Mouse (Mus musculus): ENCODE results near the gene Tex19.1.
"Not testable (repeated sequence)": the region's sequence is repeated elsewhere in the genome, so short reads cannot be mapped to it uniquely, and the experiment has no call there.

The Tex19.1 gene

DNA sequence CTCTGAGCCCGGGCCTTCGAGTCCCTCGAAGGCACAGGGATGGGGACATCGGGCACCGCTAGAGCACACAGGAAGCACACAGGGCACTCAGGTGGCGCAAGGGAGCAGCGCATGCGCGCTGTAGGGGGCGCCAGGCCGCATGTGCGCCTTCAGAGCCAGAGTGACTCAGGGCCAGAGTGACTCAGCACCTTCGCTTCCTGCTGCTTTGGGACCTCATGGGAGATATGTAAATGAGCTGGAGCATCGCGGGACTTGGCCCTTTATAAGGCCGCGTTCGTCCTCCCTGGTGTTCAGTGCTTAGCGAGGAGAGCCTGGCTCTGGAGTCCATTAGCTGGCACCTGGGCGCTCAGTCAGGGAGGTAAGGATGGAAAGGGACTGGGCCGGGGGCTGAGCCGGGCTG, at the start of gene Tex19.1:
Gene Tex19.1, plus strand, starts transcription at position 279 of the 400 bp plus-strand sequence.
- DNase-seq (ENCODE audit: low spot score): no peak

DNA sequence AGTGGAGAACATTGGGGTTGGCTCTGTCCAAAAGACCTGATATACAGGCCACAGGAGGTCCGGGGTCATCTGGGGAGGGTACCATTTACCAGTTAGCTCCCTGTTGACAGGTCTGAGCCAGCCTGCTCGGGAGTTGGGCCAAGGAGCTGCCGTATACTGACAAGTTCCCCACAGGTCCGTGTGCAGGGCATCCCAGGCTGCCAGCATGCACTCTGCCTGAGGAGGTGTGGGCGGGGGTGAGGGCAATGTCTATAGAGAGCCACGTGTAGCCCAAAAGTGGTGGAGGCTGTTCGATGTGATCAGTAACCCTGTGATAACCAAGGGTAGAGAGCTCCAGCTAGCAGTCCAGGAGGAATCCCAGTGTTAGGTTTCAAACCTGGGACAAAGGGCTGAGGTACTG, 46.2 kb upstream of the Tex19.1 start:
- no peak for DNase-seq (ENCODE audit: low spot score)

DNA sequence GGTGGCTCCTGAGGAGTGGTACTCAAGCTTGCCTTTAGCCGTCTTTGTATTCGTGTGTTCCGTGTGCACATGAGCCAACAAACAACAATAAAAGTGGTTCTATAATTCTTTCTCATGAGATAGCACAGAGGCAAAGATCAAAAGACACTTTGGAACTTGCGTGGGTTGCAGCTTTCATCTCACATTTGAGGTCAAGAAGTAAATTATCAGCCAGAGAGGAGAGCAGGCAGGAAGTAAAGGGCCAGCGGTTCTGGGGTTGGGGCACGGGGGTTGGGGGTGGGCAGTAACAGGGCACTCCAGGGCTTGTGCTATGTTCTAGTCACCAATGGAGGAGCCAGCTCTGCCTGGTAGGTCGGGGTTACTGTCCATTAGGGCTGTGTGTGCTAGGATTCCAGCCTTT, 45.3 kb upstream of the Tex19.1 start:
- DNase-seq (ENCODE audit: low spot score): no peak

DNA sequence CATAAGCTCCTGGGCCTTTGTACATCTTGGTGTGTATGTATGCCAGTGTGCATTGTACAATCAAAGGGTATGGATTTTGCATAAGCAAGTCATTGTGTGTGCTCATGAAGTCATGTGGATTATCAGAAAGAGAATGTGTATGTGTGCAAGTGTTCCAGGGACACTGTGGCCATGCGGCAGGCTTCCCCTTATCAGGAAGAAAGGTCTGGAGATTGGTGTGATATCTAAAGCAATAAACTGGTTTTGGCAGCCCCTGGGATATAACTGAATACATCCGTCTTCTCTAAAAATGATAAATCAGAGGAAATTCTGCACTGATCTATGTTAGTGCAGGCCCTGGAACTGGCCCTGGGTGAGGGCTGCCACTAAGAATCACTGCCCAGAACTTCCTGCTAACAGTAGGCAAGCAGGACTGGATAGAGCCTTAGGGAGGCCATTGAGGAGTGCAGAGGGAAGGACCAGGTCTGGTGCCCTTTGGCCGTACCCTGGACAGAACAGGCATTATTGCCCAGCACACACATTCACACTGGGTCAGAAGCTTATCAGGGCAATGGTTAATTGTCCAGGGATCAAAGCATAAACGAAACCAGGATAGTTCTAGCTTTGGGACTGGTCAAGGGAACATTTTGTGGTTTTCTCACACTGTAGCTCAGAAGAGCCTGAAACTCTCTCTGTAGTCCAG, 44.7 kb upstream of the Tex19.1 start:
- no peak for DNase-seq (ENCODE audit: low spot score)

DNA sequence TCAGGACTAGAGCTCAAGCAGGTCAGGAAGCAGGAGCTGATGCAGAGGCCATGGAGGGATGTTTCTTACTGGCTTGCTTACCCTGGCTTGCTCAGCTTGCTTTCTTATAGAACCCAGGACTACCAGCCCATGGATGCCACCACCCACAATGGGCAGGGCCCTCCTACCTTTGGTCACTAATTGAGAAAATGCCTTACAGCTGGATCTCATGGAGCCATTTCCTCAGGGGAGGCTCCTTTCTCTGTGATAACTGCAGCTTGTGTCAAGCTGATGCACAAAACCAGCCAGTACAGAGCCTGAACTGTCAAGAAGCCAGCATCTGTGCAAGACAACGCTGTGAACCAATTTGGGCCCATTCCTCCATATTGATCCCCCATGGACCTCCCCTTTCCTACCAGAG, 38.7 kb upstream of the Tex19.1 start:
- DNase-seq (ENCODE audit: low spot score): not testable (repeated sequence)

DNA sequence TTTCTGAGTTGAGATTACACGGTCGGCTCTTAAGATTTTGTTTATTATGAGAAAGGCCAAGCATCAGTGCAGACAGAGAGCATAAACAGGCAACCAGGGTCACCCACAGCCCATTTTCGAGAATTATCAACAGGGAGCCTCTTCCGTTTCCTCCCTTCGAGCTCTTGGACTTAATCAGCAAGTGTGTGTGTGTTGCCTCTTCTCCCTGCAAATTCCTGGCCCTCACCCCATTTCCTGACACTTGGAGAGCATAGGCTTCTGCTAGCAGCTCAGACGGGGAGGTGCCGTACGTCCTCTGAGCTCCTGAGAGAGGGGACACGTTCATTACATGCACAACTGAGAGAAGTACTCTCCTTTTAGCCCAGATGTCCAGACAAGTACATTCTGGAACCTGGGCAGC, 37.9 kb upstream of the Tex19.1 start:
- DNase-seq (ENCODE audit: low spot score): no peak

DNA sequence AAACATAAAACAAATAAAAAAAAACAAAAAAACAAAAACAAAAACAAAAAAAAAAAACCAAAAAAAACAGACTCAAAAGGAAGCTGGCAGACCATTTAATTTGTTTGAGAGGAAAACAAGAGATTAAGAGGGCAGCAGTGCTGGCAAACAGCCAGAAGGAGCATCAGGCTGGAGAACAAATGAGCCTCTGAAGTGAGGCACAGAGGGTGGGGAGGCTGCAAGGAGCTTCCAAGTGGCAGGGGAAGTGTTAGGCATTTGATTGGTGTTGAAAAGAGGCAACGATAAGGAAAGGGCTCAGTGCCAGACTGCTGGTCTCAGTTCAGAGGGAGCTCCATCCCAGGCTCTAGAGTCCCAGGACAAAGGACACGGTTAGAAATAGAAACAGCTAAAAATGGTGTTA, 36.0 kb upstream of the Tex19.1 start:
- DNase-seq (ENCODE audit: low spot score): no peak

DNA sequence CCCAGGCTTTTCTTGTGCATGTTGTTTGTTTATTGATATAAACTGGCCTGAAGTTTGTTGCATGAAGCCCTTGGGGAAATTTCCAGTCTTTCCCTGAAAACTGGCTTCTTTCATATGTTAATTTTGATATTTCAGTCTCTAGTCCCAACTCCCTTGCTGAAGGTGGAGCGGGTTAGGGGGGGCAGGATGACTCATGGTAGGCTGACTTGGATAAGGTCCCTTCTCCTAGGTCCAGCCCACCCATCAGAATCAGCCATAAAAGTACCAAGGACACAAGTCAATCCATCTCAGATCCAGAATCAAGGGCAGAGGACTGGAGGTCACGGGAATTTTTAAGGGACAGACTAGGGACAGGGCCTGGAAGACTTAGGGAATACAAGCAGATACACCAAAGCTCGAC, 34.9 kb upstream of the Tex19.1 start:
- DNase-seq (ENCODE audit: low spot score): no peak

DNA sequence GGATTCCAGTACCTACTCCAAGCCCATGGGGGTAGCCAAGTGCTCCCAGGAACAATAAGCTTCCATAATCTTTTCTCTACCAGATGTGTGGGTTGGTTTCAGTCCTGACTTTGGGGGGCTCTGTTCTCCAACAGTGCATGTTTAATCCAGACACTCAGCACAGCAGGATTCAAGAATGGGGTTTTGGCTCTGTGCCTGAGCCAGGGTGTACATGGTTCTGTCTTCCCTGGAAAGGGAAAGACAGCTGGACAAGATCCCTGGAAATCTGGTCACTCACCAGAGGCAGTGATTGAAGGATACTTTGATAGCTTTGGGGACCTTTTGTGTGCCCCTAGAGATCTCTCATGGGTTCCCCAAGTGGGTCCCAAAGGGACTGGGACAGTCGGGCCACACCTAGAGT, 34.3 kb upstream of the Tex19.1 start:
- no peak for DNase-seq (ENCODE audit: low spot score)

DNA sequence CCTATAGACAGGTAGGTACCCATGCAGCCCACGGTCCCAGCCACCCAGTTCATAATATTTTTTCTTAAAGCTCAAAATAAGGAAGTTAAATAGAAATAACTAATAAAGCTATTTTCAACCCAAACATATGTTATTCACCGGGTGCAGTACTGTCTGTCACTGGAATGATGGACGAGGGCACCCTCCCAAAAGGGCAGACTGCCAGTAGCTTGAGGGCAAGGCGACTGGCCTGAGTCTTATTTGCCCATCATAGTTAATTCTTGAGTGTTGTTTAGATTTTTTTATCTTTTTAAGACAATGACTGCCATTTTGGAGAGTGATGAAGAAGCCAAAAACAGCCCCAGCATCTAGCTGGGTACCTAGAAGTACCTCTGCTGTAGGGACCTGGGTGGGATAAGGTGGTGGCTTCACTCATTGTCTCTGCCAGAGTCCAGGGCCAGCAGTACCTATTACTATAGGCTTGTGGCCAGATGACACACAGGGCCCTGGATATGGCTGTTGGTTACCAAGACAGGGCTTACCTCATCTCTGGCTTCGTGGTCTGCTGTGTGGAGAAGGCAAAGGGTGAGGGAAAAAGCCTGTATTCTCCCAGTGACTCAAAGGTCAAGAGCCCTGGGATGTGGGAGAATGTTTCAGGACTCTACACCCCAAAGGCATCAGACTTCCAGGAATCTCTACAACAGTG, 33.7 kb upstream of the Tex19.1 start:
- DNase-seq (ENCODE audit: low spot score): no peak

DNA sequence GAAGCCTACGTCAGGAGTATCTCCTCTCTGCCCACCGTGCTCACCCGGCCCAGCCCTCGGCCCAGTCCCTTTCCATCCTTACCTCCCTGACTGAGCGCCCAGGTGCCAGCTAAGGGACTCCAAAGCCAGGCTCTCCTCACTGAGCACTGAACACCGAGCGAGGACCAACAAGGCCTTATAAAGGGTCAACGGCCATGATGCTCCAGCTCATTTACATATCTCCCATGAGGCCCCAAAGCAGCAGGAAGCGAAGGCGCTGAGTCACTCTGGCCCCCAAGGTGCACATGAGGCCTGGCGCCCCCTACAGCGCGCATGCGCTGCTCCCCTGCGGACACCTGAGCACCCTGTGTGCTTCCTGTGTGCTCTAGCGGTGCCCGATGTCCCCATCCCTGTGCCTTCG, 27.8 kb upstream of the Tex19.1 start:
- no peak for DNase-seq (ENCODE audit: low spot score)

DNA sequence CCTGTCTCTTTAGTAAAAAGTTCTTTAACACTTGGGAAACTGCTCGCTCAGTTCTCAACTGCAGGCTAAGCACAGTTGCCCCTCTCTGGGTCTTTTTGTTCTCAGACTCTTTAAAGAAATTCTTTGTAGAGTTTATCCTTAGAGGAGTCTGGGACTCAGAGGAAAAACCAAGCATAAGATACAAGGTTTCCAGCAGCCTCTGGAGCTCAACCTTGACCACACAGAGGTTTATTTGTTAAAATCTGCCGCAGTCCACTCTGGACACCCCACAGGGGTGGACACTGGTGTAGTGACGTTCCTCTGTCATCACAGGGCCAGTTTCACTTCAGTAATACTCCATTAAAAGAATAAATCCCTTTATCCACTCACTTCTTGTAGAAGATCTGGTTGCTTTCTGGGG, 27.4 kb upstream of the Tex19.1 start, which contains the start of gene Tex19.2:
Gene Tex19.2, minus strand, starts transcription at position 101 of the 400 bp plus-strand sequence.
- no peak for DNase-seq (ENCODE audit: low spot score)

DNA sequence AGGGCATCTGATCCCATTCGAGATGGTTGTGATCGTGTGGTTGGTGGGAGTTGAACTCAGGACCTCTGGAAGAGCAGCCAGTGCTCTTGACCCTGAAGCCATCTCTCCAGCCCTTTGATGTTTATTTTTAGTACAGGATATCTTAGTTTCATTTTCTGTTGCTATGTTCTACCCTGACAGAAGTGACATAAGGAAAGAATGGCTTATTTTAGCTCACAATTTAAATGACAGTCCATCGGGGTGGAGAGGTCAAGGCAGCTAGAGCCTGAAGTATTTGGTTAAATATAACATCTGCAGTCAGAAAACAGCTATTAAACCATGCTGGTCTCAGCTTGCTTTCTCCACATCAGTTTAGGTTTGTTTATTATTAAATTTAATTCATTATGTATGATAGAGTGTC, 24.8 kb upstream of the Tex19.1 start:
- no peak for DNase-seq (ENCODE audit: low spot score)

DNA sequence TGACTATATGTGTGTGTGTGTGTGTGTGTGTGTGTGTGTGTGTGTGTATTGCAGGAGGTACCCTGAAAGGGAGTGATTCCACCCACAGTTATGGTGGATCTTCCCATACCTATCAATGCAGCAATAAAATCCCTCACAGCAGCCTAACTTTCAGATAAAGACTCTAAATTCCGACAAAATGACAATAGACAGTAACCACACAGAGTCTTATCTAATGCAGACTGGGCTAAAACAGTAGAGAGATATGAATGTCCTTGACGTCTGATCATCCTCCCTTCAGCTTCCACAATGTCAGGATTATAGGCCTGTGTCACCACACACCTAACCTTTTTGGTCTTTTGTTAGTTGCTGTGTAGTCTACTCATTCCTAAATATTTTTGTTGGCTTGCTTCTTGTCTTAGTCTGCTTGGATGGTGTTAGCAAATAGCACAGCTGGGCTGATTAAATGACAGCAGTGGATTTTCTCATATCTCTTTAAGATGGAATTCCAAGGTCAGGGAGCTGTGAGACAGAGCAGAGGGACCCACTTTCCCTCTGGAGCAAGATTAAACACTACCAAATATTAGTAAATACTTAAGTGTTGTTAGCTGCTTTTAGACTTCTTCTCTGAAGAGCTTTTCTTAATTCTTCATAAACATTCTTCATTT, 23.8 kb upstream of the Tex19.1 start:
- no peak for DNase-seq (ENCODE audit: low spot score)

DNA sequence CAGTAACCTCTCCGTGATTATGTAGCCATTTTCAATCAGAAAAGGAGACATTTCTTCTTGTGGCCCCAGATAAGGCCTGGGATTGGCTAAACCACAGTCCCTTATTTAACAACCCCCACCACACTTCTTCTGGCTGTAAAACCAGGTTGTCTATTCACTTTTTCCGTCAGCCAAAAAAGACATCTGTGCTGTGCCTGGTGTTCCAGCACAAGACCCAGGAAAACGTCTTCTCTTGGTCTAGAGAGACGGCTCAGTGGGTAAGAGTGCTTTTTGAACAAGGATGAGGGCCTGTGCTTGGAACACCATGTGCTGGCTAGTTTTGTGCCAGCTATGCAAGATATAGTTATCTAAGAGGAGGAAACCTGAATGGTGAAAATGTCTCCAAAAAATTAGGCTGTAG, 22.5 kb upstream of the Tex19.1 start:
- DNase-seq (ENCODE audit: low spot score): no peak

DNA sequence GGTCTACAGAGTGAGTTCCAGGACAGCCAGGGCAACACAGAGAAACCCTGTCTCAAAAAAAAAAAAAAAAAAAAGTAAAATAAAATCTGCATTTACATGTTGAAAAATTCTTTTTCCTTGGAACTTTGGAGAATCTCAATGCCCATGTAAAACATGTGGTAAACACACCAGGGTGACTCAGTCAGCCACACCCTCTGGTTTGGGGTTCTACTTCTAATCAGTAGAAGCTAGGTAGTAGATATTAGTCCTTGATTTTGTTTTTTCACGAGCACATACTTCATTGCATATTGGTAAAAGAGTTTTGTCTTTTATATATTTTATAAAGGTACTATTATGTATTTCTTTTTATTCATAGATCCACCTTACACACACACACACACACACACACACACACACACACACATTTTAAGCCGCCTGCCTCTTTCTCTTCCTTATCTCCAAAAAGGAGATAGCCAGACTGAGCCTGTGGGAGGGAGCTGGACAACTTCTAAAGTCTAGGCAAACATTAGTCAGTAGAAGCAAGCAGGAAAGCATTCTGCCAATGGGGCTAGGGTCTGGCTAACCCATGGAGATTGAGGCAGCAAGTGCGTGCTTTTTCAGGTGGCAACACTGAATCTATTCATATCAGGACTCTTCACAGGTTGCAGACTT, 20.3 kb upstream of the Tex19.1 start:
- DNase-seq (ENCODE audit: low spot score): no peak

DNA sequence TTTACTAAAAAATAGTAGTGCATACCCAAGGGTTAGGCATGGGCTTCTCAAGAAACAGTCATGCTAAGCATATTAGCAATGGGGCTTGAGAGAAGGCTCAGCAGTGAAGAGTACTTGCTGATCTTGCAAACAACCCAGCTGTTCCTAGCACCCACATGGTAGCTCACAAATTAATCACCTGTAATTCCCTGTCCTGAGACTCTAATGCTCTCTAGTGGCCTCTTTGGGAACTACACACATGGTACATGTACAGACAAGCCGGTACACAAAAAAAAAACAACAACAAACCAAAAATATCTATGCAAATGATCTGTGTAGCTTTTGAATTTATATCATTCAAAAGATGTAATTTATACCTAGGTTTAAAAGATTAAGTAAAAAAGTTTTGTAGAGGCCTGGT, 19.5 kb upstream of the Tex19.1 start:
- peak; percentile 42 for DNase-seq (ENCODE audit: low spot score)

DNA sequence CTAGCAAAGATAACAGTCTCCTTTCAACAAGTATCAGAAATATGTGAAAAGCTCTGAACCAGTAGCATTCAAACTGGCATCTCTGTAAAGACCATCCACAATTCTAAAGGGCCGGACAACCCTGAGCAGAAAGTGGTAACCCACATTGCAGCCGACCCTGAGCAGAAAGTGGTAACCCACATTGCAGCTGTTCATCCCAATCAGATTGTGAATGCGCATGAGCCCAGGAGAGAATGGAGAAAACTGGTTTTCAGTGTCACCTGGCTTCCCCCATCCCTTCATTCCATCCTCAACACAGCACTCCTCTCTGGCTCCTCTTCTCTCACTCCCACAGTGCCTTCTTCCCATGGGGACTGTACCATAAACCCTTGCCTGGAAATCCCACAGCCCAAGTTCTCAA, 18.5 kb upstream of the Tex19.1 start:
- DNase-seq (ENCODE audit: low spot score): no peak

DNA sequence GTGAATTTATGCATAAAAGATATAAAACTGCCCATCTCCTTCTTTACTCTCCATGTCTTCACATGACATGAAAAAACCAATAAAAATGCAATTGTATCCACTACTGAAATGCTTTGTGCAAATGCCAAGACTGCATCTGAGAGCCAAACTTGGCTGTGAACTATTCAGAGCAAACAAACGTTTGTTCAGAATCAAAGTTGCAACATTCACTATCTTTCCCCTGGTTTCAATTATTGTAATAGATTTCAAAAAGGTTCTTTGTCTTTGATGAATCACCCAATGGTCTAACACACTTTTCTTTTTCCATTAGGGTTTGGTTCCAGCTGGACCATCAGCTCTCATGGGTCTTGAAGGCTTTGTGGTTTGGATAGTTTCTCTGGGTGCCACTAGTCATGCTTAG, 16.3 kb upstream of the Tex19.1 start:
- DNase-seq (ENCODE audit: low spot score): no peak

DNA sequence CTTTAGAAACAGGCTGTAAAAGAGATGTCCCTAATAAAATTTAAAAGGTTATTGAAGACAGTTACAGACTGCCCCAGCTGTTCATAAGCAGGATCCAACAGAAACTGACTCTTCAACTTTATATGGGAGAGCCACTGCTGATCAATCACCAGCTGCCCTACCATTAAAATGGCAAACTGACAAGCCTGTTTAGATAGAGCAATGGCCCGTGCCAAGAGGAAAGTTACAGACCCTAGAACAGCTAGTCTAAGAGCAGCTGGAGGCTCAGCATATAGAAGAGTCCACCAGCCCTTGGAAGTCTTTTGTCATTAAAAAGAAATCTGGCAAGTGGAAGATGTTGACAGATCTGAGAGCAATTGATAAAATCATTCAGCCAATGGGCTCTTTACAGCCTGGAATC, 11.3 kb upstream of the Tex19.1 start:
- DNase-seq (ENCODE audit: low spot score): no peak

DNA sequence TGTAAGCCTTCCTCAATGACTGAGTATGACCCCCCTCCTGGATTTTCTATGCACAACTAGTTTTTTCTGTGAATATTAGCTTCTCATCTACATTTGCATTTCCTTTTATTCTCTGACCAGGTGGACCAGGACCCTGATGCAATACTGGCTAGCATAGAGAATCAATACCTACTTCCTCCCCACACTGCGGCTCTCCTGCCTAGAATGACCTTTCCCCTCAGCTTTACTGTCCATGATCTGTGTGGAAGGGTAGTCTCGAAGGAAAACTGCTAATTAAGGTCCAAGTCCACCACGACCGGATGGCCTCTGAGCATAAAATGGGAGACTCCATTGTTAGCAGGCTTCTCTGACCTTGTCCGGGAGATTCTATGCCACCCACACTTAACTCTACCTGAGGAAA, 8.3 kb upstream of the Tex19.1 start:
- DNase-seq (ENCODE audit: low spot score): no peak

DNA sequence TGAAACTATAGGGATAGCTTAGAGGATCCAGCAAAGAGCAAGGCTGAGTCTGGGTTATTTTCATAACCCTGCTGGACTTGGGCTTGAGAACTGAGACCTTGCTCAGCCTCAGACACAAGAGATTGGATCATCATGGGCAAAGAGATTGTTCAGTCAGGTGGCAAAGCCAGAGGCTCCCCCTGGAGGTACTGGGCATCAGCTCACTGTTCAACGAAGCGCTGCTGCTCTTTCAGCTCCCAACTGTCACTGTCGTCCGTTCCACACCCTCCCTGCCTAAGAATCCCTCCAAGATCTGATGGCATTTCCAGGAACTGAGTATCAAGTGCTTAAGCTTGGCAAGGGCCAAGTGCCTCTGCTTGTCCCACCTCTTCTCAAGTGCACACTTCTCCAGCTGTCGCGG, 7.2 kb upstream of the Tex19.1 start:
- DNase-seq (ENCODE audit: low spot score): no peak

All from embryo, embryonic 10.5 days (tissue).